Mouse (Mus musculus): ENCODE measurements around the gene Endou.

Gene Endou

DNA sequence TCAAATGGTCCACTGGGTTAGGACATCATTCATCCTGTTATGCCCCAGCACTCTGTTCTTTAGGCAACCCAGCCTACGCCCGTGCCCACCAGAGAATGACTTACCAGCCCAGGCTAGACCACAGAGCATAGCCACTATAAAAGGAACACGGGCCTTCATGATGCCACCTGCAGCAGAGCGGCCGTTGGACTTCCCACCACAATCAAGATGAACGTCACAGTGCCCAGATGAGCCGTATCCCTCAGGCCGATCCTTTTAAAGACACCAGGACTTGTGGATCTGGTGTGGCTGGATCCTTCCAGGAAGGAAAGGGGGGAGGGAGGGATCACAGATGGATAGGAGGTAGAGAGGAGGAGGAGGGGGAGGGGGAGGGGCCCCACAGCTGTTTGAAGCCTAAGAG, at the start of gene Endou:
Endou (minus strand) TSS at position 229 of the 400 bp plus-strand sequence.
- DNase-seq: no peak

DNA sequence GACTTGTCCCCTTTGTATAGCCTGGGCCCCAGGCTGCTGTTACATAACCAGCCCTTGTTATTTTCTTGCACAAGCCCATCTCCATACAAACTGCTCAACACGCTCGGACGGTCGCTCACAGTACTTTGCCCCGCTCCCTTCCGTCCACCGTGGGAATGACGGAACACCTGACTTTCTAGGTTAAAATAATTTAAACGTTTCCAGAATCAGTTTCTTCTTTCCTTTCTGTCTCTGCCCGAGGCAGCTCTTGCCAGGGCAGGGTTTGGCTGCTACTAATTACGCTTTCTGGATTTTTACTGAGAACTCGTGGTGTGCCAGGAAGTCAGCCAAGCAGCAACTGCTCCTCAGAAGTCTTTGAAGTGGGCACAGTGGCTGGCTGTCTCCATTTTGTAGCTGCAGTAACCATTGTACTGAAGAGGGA, 49.5 kb upstream of the Endou start:
- peak; percentile 85 to 91 for DNase-seq

DNA sequence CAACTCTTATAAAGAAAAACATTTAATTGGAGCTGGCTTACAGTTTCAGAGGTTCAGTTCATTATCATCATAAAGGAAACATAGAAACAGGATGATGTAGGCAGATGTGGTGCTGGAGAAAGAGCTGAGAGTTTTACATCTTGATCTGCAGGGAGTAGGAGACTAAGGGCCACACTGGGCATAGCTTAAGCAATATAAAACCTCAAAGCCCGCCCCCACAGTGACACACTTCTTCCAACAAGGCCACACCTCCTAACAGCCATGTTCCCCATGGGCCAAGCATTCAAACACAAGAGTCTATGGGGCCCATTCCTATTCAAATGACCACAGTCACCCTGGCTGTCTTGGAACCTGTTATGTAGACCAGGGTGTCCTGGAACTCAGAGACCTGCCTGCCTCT, 48.4 kb upstream of the Endou start:
- no peak for DNase-seq

DNA sequence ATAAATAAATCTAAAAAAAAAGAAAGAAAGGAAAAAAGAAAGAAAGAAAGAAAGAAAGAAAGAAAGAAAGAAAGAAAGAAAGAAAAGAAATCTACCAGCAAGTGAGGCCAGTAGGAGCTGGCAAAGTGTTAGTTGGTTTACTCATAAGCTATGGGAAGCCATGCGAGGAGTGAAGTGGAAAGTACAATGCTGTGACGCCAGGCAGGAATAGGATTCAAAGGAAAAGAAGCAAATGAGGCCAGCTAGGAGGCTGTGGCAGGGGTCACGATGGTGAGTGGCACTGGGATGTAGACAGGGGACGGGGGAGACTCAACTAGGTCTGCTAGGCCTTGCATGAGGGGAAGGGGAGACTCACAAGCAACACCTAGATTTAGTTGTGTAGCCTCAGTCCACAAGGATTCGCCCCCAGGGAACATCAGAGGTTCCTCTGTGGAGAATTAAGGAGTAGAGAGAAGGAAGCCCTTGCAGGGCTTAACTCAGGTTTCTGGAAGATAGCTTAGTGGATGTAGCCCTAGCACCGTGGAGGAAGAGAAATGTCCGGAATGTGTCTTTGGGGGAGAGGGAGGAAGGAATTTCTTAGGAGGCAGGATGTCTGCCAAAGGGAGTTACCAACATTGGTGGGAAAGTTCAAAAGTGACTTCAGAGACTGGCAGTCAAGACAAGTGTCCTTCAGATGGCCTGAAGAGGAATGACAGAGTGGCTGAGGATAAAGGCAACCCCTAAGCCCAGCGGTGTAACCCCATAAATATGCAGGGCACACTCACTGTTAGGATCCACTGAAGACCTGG, 47.4 kb upstream of the Endou start, which contains the start of gene Slc48a1:
Slc48a1 (plus strand) TSS at position 210 of the 788 bp plus-strand sequence.
- DNase-seq: peak; percentile 65 to 78

DNA sequence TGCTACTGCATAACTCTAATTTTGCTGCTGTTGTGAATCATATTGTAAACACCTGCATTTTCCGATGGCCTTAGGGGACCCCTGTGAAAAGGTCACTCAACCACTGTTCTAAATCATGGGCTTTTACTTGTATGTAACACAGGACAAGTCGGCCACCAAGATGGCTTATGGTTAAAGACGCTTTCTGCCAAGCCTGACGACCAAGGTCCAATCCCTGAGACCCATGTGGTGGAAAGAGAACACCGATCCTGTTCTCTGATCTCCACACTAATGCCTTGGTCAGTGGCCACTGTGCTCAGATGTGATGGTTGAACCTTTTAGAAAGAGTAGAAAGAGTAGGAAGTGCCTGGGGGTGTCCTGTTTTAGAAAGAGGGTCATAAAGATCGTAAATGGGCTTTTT, 45.8 kb upstream of the Endou start:
- peak in 1 of 2 experiments; percentile 57 for DNase-seq

DNA sequence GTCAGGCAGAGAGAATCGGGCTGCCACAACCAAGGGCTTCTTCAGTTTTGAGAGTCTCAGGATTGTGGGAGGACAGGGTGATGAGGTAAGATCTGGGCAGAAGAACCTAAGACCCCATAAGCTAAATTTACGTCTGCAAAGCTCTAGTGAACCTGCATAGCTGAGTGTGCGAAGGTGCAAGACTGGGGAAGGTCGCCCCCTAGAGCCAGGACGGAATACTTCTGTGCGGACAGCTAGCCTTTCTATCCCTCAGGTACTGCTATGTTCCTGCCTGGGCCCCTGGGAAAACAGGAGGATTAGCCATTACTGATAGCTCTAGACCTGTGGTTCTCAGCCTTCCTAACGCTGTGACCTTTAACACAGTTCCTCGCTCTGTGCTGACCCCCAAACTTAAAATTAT, 45.4 kb upstream of the Endou start:
- peak; percentile 88 to 92 for DNase-seq

DNA sequence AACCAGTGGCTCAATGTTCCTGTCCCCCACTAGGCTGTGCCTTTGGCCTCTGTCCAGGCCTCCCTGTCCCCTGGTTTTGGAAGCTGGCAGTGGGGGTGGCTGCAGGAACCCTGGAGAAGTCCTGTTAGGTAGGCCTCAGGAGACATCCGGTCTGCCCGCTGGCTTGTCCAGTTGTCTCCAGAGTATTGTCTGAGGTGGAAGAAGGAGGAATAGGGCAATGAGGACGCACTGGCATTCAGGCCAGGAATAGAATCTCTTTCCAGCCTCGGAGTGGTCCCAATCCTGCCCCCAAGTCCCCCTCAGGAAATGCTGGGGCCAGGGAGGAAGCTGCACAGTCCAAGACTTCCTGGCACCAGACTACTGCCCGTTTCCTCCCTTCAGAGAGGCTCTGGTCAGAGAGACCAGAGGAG, 42.8 kb upstream of the Endou start:
- DNase-seq: peak in 1 of 2 experiments; percentile 62

DNA sequence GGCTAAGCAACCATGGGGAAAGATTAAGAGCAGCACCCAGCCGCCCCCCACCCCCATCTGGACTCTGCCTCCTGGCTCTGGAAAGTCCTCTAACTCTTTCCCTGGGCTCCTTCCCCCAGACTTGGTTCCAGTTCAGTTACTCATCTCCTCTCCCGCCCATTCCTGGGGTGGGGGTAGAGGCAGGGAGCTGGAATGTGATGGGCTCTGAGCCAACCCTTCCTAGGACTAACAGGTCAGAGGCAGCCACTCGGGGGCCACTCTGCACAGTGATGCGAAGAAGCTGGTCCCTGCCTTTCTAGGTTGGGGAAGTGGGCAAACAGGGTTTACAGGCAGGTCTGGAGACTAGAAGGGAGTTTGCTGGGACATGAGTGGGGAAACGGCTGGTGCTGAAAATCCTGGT, 42.0 kb upstream of the Endou start:
- peak; percentile 97 to 99 for DNase-seq

DNA sequence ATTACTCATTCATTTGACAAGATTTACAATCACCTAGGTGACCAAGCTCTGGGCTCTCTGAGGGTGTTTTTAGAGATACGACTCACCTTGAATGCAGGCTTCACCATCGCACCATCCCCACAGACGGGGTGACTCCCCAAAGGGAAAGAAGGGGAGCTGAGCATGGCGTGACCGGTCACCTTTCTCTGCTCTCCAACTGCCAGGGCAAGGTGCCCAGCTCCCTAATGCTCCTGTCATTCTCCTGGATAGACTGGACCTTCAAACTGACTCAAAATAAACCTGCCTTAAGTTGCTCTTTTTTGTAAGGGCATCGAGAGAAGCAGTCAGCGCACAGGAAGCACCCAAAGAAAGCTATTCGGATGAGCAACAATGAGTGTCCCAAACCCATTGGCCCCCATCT, 39.1 kb upstream of the Endou start:
- no peak for DNase-seq

DNA sequence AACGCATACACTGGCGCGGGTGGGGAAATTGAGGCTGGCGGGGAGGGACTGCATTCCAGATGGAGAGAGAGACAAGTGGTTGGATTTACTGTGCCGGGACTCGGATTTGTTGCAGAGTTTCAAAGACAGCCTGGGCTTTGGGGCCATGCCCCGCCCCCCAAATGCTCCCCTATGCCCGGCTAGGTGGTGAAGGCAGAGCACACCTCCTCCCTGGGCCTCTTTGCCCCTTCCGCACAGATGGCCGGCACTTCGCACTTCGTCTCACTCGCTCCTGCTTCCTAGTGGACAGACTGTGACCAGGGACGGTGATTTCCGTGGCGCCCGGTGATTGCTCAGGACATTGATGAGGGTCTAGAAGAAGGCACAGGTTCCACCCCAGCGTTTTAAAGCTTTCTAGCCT, 37.1 kb upstream of the Endou start:
- DNase-seq: peak in 1 of 2 experiments; percentile 73

DNA sequence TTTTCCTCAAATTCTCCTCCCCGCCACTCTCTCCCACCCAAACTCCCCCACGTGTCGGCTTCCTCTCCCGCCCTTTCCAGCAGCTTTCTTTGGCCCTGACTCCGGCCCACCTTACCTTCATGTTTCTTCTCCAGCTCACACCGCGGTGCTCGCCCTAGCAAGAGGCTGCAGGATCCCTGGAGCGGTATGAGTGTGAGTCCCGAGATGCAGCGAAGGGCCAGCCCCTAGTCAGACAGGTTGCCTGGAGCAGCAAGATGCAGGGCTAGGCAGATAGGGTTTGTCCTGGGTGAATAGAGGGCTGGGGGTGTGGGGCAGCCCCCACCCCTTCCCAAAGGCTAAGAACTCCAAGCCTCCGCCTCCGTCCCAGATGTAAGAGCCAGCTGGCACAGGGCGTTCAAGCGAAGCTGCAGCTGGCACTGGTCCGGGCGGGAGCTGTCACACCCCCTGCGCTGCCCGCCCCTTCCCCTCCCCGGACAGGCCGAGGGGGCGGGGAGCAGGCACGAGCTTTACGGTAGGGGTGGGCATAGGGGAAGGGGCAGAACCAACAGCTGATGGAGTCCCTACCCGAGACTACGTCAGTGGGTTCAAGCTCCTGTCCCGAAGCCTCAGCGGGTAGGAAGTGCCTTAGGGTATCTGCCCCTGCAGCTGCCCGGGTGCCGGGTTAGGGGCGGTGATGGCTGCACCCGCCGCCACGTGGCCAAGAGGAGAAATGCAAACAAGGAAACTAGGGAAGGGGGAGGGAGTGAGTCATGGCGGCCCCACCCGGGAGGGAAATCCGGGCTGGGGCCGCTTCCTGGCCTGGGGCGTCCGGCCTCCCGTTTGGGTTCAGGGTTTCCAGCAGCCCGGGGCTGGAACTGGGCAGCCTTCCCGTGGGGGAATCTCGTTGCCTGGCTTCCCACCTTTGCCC, 36.4 kb upstream of the Endou start, which contains the start of gene Rapgef3:
Rapgef3 (minus strand) TSS at position 693 of the 907 bp plus-strand sequence.
- peak; percentile 93 to 95 for DNase-seq

DNA sequence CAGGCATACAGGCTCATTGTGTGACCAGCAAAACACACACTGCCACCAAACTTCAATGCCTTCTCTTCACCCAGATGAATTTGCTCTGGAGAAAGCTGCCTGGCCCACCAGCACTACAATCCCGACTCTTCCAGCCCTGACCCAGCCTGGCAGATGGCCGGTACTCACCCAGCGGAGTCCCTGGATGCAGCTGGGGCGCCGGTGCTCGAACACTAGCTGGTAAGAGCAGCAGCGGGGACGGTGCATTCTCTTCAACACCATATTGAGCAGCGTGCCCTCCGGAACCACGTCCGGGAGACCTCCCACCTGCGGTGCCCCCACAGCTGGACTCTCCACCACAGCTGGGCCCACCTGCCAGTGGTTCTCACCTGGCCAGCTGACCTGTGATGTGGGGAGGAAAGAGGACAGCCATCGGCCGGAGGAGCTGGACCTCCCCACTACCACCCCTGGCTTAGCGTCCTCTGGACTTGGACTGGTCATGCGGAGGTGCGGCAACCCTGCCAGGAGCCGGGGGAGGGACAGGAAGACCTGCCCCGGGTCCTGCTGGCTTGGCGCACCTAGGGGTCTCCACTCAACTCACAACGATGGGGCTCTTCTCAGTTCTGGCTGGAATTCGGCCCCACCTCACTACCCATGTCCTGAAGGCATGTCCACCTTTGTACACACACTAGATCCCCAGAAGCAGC, 35.6 kb upstream of the Endou start:
- DNase-seq: peak; percentile 78 to 83

DNA sequence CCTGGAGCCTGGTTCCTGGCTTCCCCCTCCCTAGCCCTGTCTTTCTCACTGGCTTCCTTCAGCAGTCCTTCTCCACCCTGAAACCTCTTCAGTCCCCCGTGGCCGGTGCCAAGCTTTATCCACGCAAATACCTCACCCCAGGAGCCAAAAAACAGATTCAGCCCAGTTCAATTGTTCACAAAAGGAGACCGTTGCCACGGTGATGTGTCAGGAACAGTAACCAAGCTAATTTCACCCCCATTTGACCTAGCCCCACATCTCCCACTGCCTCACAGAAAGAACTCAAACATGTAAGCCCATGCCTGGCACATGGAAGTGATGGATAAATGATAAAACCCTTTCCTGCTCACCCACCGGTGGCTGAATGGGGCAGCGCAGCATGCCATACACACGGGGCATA, 35.1 kb upstream of the Endou start:
- no peak for DNase-seq

DNA sequence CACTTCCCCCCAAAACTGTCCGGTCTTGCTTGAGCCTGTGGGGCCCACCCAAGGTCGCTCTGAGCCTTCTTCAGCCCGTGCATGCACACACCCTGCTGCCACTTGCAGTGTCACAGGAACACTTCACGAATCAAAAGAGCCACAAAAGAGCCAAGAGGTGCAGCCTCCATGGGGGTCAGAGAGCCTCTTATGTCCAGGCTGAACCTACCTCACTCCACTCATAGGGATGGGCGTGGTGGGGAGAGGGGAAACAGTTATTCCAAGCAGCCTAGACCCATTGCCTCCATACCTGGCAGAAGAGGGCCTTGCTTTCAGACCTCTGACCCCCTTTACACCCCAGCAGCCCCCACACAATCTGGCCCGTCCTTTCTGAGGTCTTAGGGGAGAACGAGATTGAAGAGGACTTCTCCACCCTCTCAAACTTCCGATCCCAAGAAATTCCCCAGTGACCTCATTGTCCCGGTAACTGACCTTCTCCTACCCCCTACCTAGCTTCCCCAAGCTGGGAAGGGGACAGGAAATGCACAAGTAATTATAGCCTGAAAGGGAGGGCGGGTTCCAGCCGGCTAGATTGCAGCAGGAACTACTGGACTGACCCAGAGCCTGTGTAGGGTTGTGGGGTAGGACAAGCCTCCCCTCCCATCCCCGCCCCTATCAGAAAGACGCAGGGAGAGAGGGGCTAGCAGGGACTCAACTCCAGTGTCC, 34.1 kb upstream of the Endou start:
- peak in 1 of 2 experiments; percentile 57 for DNase-seq

DNA sequence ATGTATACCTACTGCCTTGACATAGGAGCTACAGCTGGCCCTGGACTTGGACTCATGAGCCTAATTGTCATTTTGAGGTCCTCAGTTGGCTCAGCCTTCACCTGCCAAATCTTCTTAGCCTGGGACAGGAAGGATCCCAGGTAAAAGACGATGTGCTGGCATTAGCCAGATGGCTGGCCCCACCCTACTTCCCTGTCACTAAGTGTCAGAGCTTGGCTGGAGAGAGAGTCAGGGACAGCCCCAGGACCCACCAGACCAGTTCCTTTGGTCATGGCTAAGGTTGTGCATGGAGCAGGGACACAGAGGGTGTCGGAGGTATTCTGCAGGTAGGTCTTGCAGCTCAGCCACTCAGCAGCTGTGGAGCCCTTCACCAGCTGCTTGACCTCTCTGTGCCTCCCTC, 33.4 kb upstream of the Endou start:
- no peak for DNase-seq

DNA sequence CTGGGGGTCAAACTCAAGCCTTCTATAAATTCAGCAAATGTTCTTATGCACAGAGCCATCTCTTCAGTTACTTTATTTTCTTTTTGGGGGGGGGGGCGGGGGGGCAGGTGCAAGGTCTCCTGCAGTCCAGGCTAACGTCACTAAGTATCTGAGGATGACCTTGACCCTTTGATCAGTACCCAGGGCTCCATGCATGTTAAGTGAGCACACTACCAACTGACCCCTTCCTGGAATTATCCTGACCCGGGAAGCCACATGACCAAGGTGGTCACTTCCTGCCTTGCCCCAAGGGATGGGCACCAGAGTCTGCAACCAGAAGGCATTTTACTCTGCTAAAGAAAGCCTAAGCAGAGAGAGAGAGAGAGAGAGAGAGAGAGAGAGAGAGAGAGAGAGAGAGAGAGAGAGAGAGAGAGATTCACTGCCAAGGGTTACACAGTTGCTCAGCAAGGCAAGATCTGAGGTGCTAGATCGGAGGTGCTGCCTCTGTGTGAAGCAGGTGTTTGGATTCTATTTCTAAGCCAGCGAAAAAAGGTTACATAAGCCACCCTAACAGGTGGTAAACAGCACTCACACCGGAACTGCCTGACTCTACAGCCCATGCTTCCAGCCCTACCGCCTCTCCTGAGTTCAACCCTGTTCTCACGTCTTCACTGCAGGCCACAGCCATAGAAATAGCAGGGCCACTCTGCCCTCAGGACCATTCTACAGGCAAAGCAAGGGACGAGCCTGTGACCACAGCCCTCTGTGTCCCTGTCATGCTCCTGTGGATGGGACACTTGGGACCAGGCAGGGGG, 32.3 kb upstream of the Endou start:
- DNase-seq: peak in 1 of 2 experiments; percentile 46

DNA sequence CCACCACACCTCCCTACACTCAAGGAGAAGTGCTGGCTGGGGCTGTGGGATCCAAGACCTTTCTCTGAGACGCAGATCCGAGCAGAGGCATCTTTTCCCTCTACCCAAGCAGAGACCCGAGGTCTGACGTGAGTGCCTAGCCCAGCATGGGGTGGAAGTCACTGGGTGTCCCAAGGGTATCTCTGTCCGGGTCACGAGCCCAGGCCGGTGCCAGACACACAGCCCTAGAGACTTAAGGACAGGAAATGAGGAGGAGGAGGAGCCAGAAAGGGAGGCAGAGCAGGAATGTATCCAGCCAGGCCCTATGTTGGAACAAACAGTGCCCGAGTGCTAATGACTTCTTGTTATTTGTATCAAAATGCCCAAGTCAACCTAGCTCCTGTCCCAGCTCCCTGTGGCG, 31.6 kb upstream of the Endou start:
- DNase-seq: peak in 1 of 2 experiments; percentile 76

DNA sequence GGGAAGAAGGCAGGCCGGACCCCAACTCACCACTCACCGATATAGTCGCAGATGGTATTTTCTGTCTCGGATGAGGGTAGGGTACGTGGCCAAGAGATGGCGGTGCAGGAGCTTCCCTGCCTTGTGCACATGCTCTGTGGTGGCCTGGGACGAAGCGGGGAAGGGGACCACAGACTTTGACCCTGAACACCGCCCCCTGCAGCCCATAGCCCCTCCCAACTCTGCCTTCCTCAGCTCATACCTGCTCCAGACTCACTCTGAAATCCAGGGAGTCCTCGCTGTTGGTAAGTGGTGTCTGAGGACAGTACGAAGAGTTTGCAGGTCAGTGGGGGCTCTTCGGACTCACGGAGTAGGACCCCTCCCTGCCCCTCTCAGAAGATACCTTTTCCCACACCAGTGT, 30.3 kb upstream of the Endou start:
- DNase-seq: peak in 1 of 2 experiments; percentile 63

DNA sequence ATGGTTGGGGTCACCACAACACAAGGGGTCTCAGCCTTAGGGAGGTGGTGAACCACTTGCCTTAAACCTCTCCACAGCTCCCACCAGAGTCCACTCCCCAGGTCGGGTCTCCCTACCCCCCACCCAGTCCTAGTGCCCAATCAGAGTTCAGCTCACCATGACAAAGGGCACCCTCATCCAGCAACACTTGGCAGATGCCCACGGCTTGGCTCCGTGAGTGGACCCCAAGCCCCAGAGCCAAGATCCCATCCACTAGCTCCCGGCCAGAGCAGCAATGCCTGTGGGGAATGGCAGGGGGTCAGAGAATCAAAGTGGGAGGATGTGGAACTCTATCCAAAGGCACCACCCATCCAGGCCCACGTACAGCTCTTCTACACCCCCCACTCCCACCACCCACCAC, 29.8 kb upstream of the Endou start:
- no peak for DNase-seq

DNA sequence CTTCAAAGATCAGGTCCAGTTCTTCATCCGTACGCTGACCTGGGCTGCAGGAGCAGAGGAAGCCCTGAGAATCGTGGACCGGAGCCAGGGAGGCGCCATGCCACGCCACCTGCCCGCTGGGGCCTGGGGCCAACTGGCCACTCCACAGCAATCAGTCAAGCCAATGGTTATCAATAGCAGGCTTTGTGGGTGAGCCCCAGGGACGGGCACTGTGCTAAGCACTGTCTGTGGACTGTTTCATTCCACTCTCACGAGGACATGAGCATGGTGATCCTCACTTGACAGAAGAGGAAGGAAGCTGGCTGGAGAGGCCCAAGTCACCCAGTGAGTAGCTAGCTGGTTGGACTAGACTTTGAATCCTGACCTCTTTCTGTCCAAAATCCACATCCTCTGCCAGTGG, 28.9 kb upstream of the Endou start:
- DNase-seq: peak in 1 of 2 experiments; percentile 64

DNA sequence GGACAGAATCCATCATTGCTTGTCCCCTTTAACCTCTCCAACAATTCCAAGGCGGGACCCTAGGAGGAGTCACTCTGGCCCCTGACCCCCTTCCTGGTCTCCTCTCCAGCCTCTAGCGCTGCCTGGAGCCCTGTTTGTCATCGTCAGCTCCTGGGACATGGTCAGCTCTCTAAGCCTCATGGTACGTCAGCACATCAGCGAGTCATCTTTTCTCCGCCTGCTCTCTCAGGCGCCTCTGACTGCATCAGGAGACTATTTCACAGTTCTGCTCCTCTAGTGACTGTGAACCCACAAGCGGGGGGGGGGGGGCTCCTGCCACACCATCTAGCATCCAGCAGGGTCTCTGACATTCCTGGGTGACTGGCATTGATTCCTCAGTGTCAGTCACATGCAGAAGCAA, 24.2 kb upstream of the Endou start:
- no peak for DNase-seq

Measured in kidney, adult 8-10 months (tissue).